Mouse (Mus musculus) spleen, adult 2 months (tissue): ENCODE data around the gene Syvn1. TPM values are rescaled to one million over a fixed set of nuclear protein-coding genes. Genes with fewer than 3 reads are reported as not detected.

Source experiments
- DNase-seq, 2 experiments: peaks; one replicate each; pipeline versions ENCODE4 v3.0.0 to v3.0.0-alpha.2; 2012 to 2021; ENCODE audit warnings: low spot score in 2 of 2, low read depth in 1 of 2
- H3K27ac ChIP-seq: fragments of 200-500 bp; 2 replicates; pipeline ENCODE4 v1.5.1; 2012; ENCODE audit warnings: low read length, inconsistent platforms; ENCODE audit not compliant: insufficient read depth
- H3K27me3 ChIP-seq: fragments of 200-500 bp; 2 replicates; pipeline ENCODE4 v1.6.1; 2012; ENCODE audit warnings: mild to moderate bottlenecking, moderate library complexity, low read length, inconsistent platforms; ENCODE audit not compliant: control insufficient read depth, insufficient read depth
- H3K36me3 ChIP-seq: fragments of 200-500 bp; 2 replicates; pipeline ENCODE4 v1.6.1; 2012; ENCODE audit warnings: mild to moderate bottlenecking, low read length, inconsistent platforms; ENCODE audit not compliant: control insufficient read depth, insufficient read depth
- H3K4me1 ChIP-seq: fragments of 200-500 bp; 2 replicates; pipeline ENCODE4 v1.6.1; 2011; ENCODE audit warnings: inconsistent platforms; ENCODE audit not compliant: control insufficient read depth, insufficient read depth, insufficient read length
- H3K4me3 ChIP-seq: fragments of 200-500 bp; 2 replicates; pipeline ENCODE4 v1.5.1; 2011; ENCODE audit warnings: mild to moderate bottlenecking, inconsistent platforms; ENCODE audit not compliant: insufficient read depth, insufficient read length; ENCODE audit errors: extremely low read depth
- CTCF ChIP-seq: fragments of 200-500 bp; IDR thresholded peaks from 2 replicates; pipeline ENCODE4 v1.5.1; 2011; ENCODE audit warnings: mild to moderate bottlenecking, inconsistent platforms; ENCODE audit not compliant: insufficient read depth, insufficient read length, insufficient replicate concordance; ENCODE audit errors: extremely low read depth
- POLR2A ChIP-seq: fragments of 200-500 bp; IDR thresholded peaks from 2 replicates; pipeline ENCODE4 v1.6.1; 2011; ENCODE audit warnings: low read depth, low read length, inconsistent platforms
- WGBS: fragments of 180-500 bp; shearing (Covaris S2); methylation state at CpG from one replicate; pipeline ENCODE4 v1.1.7; 2018; 5-methylcytosine and 5-hydroxymethylcytosine counted together
- polyA plus RNA-seq: library from polyadenylated mRNA; depleted of rRNA; stranded (reverse); fragments of >200 nt; gene quantifications from 2 replicates; pipeline ENCODE4 v1.2.3, GENCODE M21; 2012; rRNA removed

The Syvn1 gene
- polyA plus RNA-seq, 1 experiment = 108 TPM

GRCm38 (mm10) chr19:6094119-6094518 is 47.7 kb downstream of the Syvn1 start, which contains the start of gene AC131692.1:
AC131692.1 (plus strand) TSS chr19:6094419.
- Histone ChIP-seq H3K27ac (no peak within 1 kb of the TSS), H3K4me1 (no peaks in the 10 kb centered on the region), H3K27me3 (no peaks in the 10 kb centered on the region), H3K4me3 (no peak within 1 kb of the TSS), H3K36me3 (no peaks in the 10 kb centered on the region)
- TF ChIP-seq CTCF = no peak
- TF ChIP-seq POLR2A = no peak
- DNase-seq = no peak
- WGBS = 95% methylated on average over 7 of the region's 7 CpGs

- no peaks in the 10 kb centered on the region for H3K36me3 ChIP-seq
- no peak overlapping the region for H3K27ac ChIP-seq
- no peaks in the 10 kb centered on the region for H3K27me3 ChIP-seq
- WGBS = 75% methylated on average over 3 of the region's 3 CpGs
- no peaks in the 10 kb centered on the region for H3K4me1 ChIP-seq
- TF ChIP-seq POLR2A (no peak), CTCF (no peak)
- H3K4me3 ChIP-seq = no peak overlapping the region
- DNase-seq = no peak
Observed at GRCm38 (mm10) chr19:6097847-6098246, 51.5 kb downstream of the Syvn1 start.

GRCm38 (mm10) chr19:6101186-6101585 is 54.8 kb downstream of the Syvn1 start:
- DNase-seq = no peak
- Histone ChIP-seq H3K4me3 (no peak overlapping the region), H3K4me1 (no peaks in the 10 kb centered on the region), H3K27ac (no peak overlapping the region), H3K27me3 (no peaks in the 10 kb centered on the region), H3K36me3 (no peaks in the 10 kb centered on the region)
- WGBS = 90% methylated on average over 6 of the region's 6 CpGs
- TF ChIP-seq CTCF (no peak), POLR2A (no peak)

- H3K4me1 ChIP-seq = no peaks in the 10 kb centered on the region
- H3K27me3 ChIP-seq = no peaks in the 10 kb centered on the region
- H3K27ac ChIP-seq = no peak overlapping the region
- WGBS = 74% methylated on average over 6 of the region's 6 CpGs
- H3K36me3 ChIP-seq = no peaks in the 10 kb centered on the region
- TF ChIP-seq POLR2A (no peak), CTCF (no peak)
- DNase-seq = no peak
- H3K4me3 ChIP-seq = no peak overlapping the region
Observed at GRCm38 (mm10) chr19:6102169-6102853, 55.9 kb downstream of the Syvn1 start.

Other genes with a start within 250 kb of the Syvn1 start
- gene Frmd8, start 171.3 kb upstream of the Syvn1 start, polyA plus RNA-seq = 42.3 and 43.9 TPM in 2 replicates
- gene Slc25a45, start 168.8 kb upstream of the Syvn1 start, polyA plus RNA-seq = 36.6 and 37.6 TPM in 2 replicates
- gene Tigd3, start 152.4 kb upstream of the Syvn1 start, polyA plus RNA-seq = 1.3 TPM in 2 replicates
- 59.9 and 74.8 TPM in 2 replicates for gene Dpf2, start 133.6 kb upstream of the Syvn1 start, polyA plus RNA-seq
- gene Cdc42ep2, start 121.8 kb upstream of the Syvn1 start, polyA plus RNA-seq = 8.1 and 8.2 TPM in 2 replicates
- 40.5 and 48.0 TPM in 2 replicates for gene Pola2, start 82.4 kb upstream of the Syvn1 start, polyA plus RNA-seq
- gene Slc22a20, start 60.4 kb upstream of the Syvn1 start, polyA plus RNA-seq = not detected in 2 replicates
- 50.8 and 53.0 TPM in 2 replicates for gene Capn1, start 30.7 kb upstream of the Syvn1 start, polyA plus RNA-seq
- gene Mrpl49, start 11.2 kb downstream of the Syvn1 start, polyA plus RNA-seq = 11.0 TPM in 2 replicates
- 1,884 and 3,019 TPM in 2 replicates for gene Fau, start 11.3 kb downstream of the Syvn1 start, polyA plus RNA-seq
- gene Znhit2, start 14.6 kb downstream of the Syvn1 start, polyA plus RNA-seq = 38.5 and 61.3 TPM in 2 replicates
- 14.0 and 23.4 TPM in 2 replicates for gene Tm7sf2, start 21.8 kb downstream of the Syvn1 start, polyA plus RNA-seq
- gene Vps51, start 30.7 kb downstream of the Syvn1 start, polyA plus RNA-seq = 72.9 and 85.0 TPM in 2 replicates
- gene Tmem262, start 33.5 kb downstream of the Syvn1 start, polyA plus RNA-seq = 0.34 TPM in 1 of 2 replicates, not detected in the other
- 0.46 TPM in 1 of 2 replicates, not detected in the other for gene Gm28374, start 35.7 kb downstream of the Syvn1 start, polyA plus RNA-seq
- gene Zfpl1, start 38.4 kb downstream of the Syvn1 start, polyA plus RNA-seq = 66.9 and 85.9 TPM in 2 replicates
- 3.6 and 4.4 TPM in 2 replicates for gene Cdca5, start 38.4 kb downstream of the Syvn1 start, polyA plus RNA-seq
- 0.19 TPM in 1 of 2 replicates, not detected in the other for gene AC131692.1, start 47.8 kb downstream of the Syvn1 start, polyA plus RNA-seq
- gene Naaladl1, start 59.2 kb downstream of the Syvn1 start, polyA plus RNA-seq = 0.49 and 0.60 TPM in 2 replicates
- gene Sac3d1, start 72.1 kb downstream of the Syvn1 start, polyA plus RNA-seq = 30.4 and 46.7 TPM in 2 replicates
- gene Snx15, start 81.7 kb downstream of the Syvn1 start, polyA plus RNA-seq = 42.7 and 50.9 TPM in 2 replicates
- gene Batf2, start 94.4 kb downstream of the Syvn1 start, polyA plus RNA-seq = 8.0 and 10.8 TPM in 2 replicates
- gene Arl2, start 95.0 kb downstream of the Syvn1 start, polyA plus RNA-seq = 51.8 and 64.8 TPM in 2 replicates
- 0.15 and 0.30 TPM in 2 replicates for gene Majin, start 137.8 kb downstream of the Syvn1 start, polyA plus RNA-seq
- gene Gpha2, start 179.8 kb downstream of the Syvn1 start, polyA plus RNA-seq = 0.42 and 0.57 TPM in 2 replicates
- 36.9 and 56.1 TPM in 2 replicates for gene Ppp2r5b, start 189.3 kb downstream of the Syvn1 start, polyA plus RNA-seq
- gene Atg2a, start 195.1 kb downstream of the Syvn1 start, polyA plus RNA-seq = 47.4 and 57.5 TPM in 2 replicates
- gene Ehd1, start 230.1 kb downstream of the Syvn1 start, polyA plus RNA-seq = 285 and 377 TPM in 2 replicates